Mouse (Mus musculus) olfactory bulb, adult 2 months (tissue): ENCODE measurements around the gene Vps11.

Experiments
- CTCF ChIP-seq: fragments of 200-500 bp; IDR thresholded peaks from 2 replicates; pipeline ENCODE4 v1.5.1; 2012; ENCODE audit warnings: low read depth, mild to moderate bottlenecking, low read length, moderate library complexity; ENCODE audit not compliant: insufficient read depth
- POLR2A ChIP-seq: fragments of 200-500 bp; IDR thresholded peaks from 2 replicates; pipeline ENCODE4 v1.6.1; 2012; ENCODE audit warnings: mild to moderate bottlenecking, low read depth, low read length, moderate library complexity; ENCODE audit not compliant: insufficient read depth

GRCm38 (mm10) chr9:44314257-44314547 lies 47.3 kb downstream of the Vps11 start:
- no peak for TF ChIP-seq POLR2A
- TF ChIP-seq CTCF, result no peak
